Mouse (Mus musculus): ENCODE results near the gene Arhgap15.

Gene Arhgap15

GRCm38 (mm10) chr2:44029035-44029715 lies 280.6 kb downstream of the Arhgap15 start:
- no peak for DNase-seq (ENCODE audit: low read depth, low spot score)

DNA sequence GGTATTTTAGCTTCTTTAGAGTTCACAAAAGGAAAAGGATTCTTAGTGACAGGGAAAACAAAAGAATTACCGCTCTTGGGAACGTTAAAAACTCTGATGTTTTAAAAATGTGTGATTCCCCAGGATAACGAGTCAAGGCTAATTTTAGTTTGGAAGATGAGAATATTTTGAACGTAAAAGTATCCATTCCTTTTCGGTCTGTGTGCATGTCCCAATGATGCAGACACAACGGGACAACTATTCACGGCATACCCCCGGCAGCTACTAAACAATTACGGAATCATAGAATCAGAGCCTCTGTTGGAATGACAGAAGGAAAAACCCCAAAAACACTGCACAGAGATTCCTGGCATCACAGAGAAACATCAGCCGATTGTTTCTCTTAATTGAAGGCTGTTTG lies 281.2 kb downstream of the Arhgap15 start:
- no peak for DNase-seq (ENCODE audit: low read depth, low spot score)

DNA sequence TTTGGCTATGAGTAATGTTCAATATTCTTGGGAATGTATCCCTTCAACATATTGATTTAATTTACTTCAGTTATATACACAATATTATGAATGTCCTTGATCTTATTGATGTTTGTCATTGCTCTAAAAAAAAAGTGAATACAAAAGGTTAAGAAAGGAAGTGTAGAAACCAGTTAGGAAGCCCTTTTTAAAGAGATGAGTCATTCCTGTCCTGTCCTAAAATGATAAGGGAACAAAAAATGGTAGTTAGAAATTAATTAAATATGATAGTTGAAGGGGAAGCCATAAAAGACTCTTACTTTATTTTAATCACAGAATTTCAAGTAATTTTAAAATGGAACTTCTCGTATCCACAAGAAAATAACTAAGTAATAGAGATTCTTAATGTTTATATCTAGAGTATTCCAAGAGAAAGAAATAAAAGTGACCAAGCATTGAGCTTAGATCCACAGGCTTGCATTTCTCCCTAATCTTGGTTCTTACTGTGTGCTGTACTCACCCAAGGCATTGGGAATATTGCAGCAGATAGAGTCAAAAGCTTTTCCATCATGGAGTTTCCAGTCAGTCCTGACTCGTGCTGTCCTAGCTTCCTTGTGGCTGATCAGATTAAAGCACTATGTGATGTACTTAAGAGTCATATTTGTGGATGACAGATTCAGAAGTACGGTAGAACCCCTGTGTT lies 291.0 kb downstream of the Arhgap15 start:
- DNase-seq (ENCODE audit: low read depth, low spot score): no peak

DNA sequence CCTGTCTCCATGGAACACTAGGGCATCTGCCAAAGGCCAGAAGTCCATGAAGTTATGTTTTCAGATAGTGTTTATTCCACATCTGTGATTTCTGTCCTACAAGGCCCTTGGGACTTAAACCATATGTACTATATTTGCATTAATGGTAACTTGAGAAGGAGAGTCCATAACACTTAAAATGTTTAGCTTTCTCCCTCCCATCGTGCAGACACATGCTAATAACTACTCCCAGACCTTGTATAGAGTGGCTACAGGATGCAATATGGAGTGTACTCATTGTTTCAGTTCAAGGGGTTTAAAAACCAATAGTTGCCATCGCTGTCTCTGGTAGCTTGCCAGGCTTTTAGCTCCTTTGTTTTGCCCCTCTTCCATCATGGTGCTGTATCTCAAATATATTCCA lies 295.5 kb downstream of the Arhgap15 start:
- no peak for DNase-seq (ENCODE audit: low read depth, low spot score)

- no peak for DNase-seq (ENCODE audit: low read depth, low spot score)
These were observed 296.0 kb downstream of the Arhgap15 start for GRCm38 (mm10) chr2:44044634-44045033.

GRCm38 (mm10) chr2:44045231-44045630 lies 296.6 kb downstream of the Arhgap15 start:
- DNase-seq (ENCODE audit: low read depth, low spot score): no peak

GRCm38 (mm10) chr2:44060306-44060705 lies 311.7 kb downstream of the Arhgap15 start:
- DNase-seq (ENCODE audit: low read depth, low spot score): no peak

DNA sequence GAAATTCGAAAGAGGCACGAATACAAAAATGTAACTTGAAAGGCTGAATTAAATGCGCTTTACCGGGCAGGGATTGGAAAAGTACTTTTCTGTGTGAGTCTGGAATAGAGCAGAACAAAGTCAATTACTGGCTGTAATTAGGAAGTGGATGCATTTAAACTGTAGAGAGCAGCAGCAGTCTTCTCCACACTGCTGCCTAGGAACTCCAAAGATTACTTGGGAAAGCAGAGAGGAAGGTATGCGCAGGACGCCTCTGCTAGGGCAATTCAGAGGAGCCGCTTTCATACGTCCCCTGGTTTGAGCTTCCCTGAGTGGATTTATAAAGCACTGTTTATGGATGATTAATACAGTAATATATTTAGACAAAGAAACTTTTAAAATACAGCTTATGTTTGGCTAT lies 312.1 kb downstream of the Arhgap15 start:
- DNase-seq (ENCODE audit: low read depth, low spot score): no peak

GRCm38 (mm10) chr2:44065067-44065466 lies 316.4 kb downstream of the Arhgap15 start:
- DNase-seq (ENCODE audit: low read depth, low spot score): no peak

DNA sequence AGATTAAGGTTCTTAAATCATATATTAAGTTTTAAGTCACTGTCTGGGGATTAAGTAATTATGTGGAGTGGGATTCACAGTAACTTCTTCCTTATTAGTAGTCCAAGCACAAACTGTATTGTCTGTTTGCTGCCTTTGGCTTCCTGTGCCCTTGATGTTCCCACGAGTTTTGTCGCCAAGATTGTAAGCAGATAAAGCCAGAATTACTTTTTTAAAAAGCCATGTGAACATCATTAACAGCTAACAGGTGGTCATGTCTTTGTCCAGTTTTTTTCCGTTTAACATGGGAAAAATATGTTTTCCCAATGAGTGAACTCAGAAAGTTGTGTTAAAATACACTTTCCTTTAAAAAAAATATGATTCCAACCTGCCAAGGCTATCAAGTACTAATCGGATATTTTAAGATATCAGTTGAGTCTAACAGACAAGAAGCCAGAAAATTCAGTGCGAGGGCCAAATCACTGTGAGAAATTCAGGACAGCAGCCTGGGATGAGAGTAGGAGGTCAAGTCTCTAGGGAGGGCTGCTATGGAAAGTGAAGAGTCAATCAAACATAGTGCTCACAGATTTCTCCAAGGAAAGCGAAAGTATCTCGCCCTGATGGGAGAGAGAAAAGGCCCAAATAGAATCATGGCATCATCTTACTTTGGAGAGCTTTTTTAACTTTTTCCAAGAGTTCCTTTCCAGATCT lies 319.7 kb downstream of the Arhgap15 start:
- DNase-seq (ENCODE audit: low read depth, low spot score): no peak

DNA sequence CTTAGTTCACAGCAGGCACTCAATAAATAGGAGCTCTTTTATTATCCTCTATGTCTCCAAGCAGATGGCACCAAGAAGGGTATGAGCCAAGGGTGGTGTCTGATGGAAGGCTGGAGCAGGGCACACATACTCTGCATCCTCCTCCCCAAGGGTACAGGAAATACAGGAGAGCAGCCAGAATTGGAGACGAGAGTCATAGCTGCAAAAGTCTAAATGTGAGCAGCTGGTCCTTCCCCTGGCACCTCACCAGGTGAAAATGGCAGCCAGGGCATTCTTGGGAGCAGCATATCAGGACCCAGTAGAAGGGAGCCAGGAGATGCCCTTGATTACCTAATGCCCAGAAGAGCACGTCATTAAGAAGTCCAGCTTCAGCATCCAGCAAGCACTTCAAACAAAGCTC lies 320.3 kb downstream of the Arhgap15 start:
- no peak for DNase-seq (ENCODE audit: low read depth, low spot score)

GRCm38 (mm10) chr2:44076570-44076969 lies 327.9 kb downstream of the Arhgap15 start:
- DNase-seq (ENCODE audit: low read depth, low spot score): no peak

GRCm38 (mm10) chr2:44080530-44080929 lies 331.9 kb downstream of the Arhgap15 start:
- no peak for DNase-seq (ENCODE audit: low read depth, low spot score)

DNA sequence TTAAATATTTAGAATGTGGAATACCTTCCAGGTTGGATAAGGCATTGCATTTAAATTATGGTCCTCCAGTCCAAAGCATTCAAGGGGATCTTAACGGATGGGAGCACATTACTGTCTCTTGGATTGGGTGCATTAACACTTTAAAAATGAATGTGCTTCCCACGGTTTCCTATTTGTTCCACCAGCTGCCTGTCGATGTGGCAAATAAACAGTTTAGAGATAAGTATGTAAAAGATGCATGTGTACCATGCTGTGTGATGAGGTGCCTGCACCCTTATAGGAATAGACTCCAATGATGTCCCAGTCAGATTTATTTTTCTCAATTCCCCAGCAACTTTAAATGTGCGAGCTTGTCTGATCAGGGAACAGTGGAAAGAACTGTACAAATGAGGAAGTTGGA lies 332.6 kb downstream of the Arhgap15 start:
- DNase-seq (ENCODE audit: low read depth, low spot score): no peak

- DNase-seq (ENCODE audit: low read depth, low spot score): no peak
These were observed 335.8 kb downstream of the Arhgap15 start for GRCm38 (mm10) chr2:44084471-44084870.

GRCm38 (mm10) chr2:44086403-44087056 lies 337.9 kb downstream of the Arhgap15 start:
- DNase-seq (ENCODE audit: low read depth, low spot score): no peak

DNA sequence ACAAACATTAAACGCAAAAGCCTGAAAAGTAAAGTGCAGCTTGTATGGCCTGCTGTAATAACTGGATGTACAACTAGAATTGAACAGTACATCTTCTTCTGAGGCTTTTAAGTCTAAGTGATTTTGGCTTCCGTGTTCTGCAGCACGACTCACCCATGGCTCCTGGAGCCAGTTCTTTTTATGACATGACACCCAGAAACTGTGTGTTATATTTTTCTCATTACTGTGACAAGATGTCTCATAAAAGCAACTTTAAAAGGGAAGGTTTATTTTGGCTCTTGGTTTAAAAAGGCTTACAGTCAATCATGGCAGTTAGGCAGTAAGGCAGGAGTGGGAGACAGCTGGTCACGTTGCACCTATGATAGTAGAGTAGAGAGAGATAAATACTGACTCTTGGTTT lies 349.9 kb downstream of the Arhgap15 start:
- no peak for DNase-seq (ENCODE audit: low read depth, low spot score)

DNA sequence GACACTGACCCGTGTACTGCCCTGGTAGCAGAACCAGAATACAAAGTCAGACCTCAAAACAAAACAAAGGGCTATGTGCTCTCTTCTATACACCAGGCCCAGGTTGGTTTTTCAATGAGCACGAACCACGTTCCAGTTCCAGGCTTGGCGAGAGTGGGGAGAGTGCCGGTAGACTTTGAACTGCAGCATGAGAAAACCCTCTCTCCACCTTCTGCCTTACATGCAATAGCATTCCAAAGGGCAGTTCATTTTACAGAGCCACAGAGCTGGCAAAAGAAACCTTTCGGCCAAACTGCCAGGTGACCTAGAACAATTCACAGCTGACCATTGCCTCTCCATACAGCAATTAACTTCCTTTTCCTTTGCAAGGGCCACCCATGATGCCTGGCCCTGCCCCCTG lies 353.7 kb downstream of the Arhgap15 start:
- no peak for DNase-seq (ENCODE audit: low read depth, low spot score)

DNA sequence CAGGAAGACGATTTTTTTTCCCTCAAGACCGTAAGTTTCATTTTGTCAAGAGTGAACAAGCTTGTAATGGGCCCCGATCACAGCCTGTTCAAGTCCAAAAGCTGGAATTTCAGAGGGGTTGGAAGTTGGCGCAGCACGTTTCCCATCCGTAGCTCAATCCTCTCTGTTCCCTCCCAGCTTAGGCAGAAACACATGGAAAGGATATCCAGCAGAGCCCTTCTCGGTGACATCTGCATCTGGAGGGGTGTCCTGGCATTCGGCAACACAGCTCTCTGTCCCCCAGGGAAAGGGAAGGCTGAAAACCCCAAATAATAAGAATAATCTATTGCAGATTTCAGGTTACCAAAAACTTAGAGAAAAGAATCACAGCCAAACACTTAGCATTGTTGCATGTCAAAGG lies 354.7 kb downstream of the Arhgap15 start:
- no peak for DNase-seq (ENCODE audit: low read depth, low spot score)

DNA sequence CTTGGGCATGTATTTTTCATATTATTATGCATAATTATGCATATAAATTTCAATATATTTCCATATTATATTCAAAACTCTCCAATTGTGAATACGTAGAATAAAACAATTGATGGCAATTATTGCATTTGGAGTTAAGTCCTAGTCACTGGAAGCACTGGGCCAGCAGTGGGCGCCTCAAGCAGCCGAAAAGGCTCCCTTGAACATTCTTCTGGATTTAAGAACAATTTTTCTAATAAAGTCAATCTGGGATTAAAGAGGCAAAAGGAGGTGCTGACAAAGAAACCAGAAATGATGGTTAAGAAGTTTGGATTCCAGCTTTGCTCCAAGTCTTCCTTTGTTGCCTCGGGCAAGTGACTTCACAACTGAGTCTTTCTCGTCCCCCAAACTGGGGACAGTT lies 355.1 kb downstream of the Arhgap15 start:
- no peak for DNase-seq (ENCODE audit: low read depth, low spot score)

- no peak for DNase-seq (ENCODE audit: low read depth, low spot score)
These were observed 355.9 kb downstream of the Arhgap15 start for GRCm38 (mm10) chr2:44104282-44105197.
